Mouse (Mus musculus) cortical plate, adult 2 months (tissue): Measurements from ENCODE around the gene Casp7.

Source experiments
- CTCF ChIP-seq: fragments of 200-500 bp; IDR thresholded peaks from 2 replicates; pipeline ENCODE4 v1.5.1; 2011; ENCODE audit warnings: mild to moderate bottlenecking, control low read depth, low read length; ENCODE audit not compliant: insufficient read depth; ENCODE audit errors: extremely low read depth
- POLR2A ChIP-seq: fragments of 200-500 bp; IDR thresholded peaks from 2 replicates; pipeline ENCODE4 v1.6.1; 2011; ENCODE audit warnings: mild to moderate bottlenecking, low read length, control low read depth; ENCODE audit not compliant: insufficient read depth; ENCODE audit errors: extremely low read depth

- TF ChIP-seq CTCF (no peak), POLR2A (no peak)
These were observed 64.7 kb downstream of the Casp7 start, which contains the start of gene Plekhs1 for GRCm38 (mm10) chr19:56461522-56462101.
